Mouse (Mus musculus) limb, embryonic 11.5 days (tissue): ENCODE results near the gene Gpc3. TPM values are rescaled to one million over a fixed set of nuclear protein-coding genes. Genes with fewer than 3 reads are reported as not detected.
"Not testable (repeated sequence)": the region's sequence is repeated elsewhere in the genome, so short reads cannot be mapped to it uniquely, and the experiment has no call there.

Source experiments
- ATAC-seq: fragments of 200-750 bp; cut with Nextera tagmentation; 2 replicates; pipeline ENCODE4 v1.8.0; 2017; ENCODE audit warnings: low read depth; ENCODE audit not compliant: insufficient number of reproducible peaks, low FRiP score, low TSS enrichment
- DNase-seq: peaks from one replicate; pipeline ENCODE4 v3.0.0-alpha.2; 2015; ENCODE audit warnings: low spot score
- H3K27ac ChIP-seq: fragments of 300-500 bp; sonication (generic); replicated peaks from 2 replicates; pipeline ENCODE4 v1.5.1; 2014; ENCODE audit warnings: low read depth, mild to moderate bottlenecking, low read length
- H3K27me3 ChIP-seq: fragments of 300-500 bp; sonication (generic); 2 replicates; pipeline ENCODE4 v1.6.1; 2014; ENCODE audit warnings: mild to moderate bottlenecking, low read length, mixed read lengths; ENCODE audit not compliant: control insufficient read depth, insufficient read depth
- H3K36me3 ChIP-seq: fragments of 300-500 bp; sonication (generic); 2 replicates; pipeline ENCODE4 v1.6.1; 2014; ENCODE audit warnings: mild to moderate bottlenecking, low read length, moderate library complexity, mixed read lengths; ENCODE audit not compliant: control insufficient read depth, insufficient read depth
- H3K4me1 ChIP-seq: fragments of 300-500 bp; sonication (generic); 2 replicates; pipeline ENCODE4 v1.6.1; 2014; ENCODE audit warnings: low read length, mixed read lengths; ENCODE audit not compliant: control insufficient read depth, insufficient read depth
- H3K4me2 ChIP-seq: fragments of 300-500 bp; sonication (generic); 2 replicates; pipeline ENCODE4 v1.6.1; 2014; ENCODE audit warnings: low read depth, mild to moderate bottlenecking, moderate library complexity; ENCODE audit not compliant: severe bottlenecking
- H3K4me3 ChIP-seq: fragments of 300-500 bp; sonication (generic); 2 replicates; pipeline ENCODE4 v1.5.1; 2014; ENCODE audit warnings: low read depth, low read length
- H3K9ac ChIP-seq: fragments of 300-500 bp; sonication (generic); 2 replicates; pipeline ENCODE4 v1.6.1; 2014; ENCODE audit warnings: mild to moderate bottlenecking, low read length
- H3K9me3 ChIP-seq: fragments of 300-500 bp; sonication (generic); 2 replicates; pipeline ENCODE4 v1.6.1; 2016; ENCODE audit warnings: low read length; ENCODE audit not compliant: control insufficient read depth
- WGBS: fragments of 180-500 bp; shearing (Covaris S2); extraction: QIAGEN DNeasy Blood & Tissue Kit; methylation state at CpG from one replicate; pipeline ENCODE4 v1.1.7; 2014; 5-methylcytosine and 5-hydroxymethylcytosine counted together
- polyA plus RNA-seq: library from polyadenylated mRNA; unstranded; fragments of >200 nt; fragmentation: Nextera tagmentation; extraction: Ambion mirVana; gene quantifications from 2 replicates; pipeline ENCODE4 v1.2.1, GENCODE M21; 2014

Gene Gpc3
- polyA plus RNA-seq, 1 experiment from 2014 or later, result 1,394 TPM

DNA sequence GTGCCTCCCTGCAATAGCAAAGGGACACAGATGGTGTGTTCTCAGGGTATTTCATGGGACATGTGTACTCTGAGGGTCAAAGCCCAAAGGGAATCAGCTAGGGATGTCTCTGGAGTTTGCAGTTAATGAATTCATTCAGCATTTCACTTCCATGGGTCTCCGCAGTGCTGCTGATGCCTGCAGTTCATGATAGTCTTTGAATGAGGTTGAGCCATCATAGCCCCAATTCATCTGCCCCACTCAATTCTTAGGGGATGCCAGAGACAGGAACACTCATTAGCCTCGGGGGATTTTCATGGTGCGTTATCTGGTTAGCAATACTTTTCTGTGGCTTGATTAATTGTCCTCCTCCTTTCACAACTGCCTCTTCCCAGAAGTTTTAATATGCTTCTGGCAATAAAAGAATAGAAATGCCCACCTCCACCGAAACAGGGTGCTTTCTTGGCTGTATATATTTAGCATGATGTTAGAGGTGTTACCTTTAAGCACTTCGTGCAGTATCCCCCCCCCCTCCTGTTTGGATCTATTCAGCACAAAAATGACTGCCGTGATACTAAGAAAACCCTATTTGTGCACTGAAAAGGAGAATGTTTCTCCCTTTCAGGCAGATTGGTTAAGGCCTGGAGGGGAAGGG lies 244.3 kb downstream of the Gpc3 start:
- H3K36me3 ChIP-seq, result 0 out of 2 replicates have a peak, but pooled peaks cover 2% of the 10 kb centered on the region
- H3K27me3 ChIP-seq, result no peaks in the 10 kb centered on the region
- no peaks in the 10 kb centered on the region for H3K9me3 ChIP-seq
- WGBS, result 69% methylated on average over 6 of the region's 6 CpGs
- no peak for ATAC-seq
- no peak overlapping the region for H3K4me2 ChIP-seq
- no peak overlapping the region for H3K9ac ChIP-seq
- DNase-seq, result no peak
- no peak overlapping the region for H3K27ac ChIP-seq
- H3K4me1 ChIP-seq, result no peaks in the 10 kb centered on the region
- H3K4me3 ChIP-seq, result no peak overlapping the region

- no peak for ATAC-seq
- H3K4me2 ChIP-seq, result no peak overlapping the region
- no peak overlapping the region for H3K4me3 ChIP-seq
- H3K27ac ChIP-seq, result no peak overlapping the region
- DNase-seq, result no peak
- H3K9me3 ChIP-seq, result no peaks in the 10 kb centered on the region
- whole genome bisulfite sequencing, result 86% methylated on average over 5 of the region's 5 CpGs
- 0 out of 2 replicates have a peak, but pooled peaks cover 2% of the 10 kb centered on the region for H3K36me3 ChIP-seq
- no peak overlapping the region for H3K9ac ChIP-seq
- H3K4me1 ChIP-seq, result no peaks in the 10 kb centered on the region
- no peaks in the 10 kb centered on the region for H3K27me3 ChIP-seq
Measured at GRCm38 (mm10) chrX:52366826-52367225, 246.9 kb downstream of the Gpc3 start.

DNA sequence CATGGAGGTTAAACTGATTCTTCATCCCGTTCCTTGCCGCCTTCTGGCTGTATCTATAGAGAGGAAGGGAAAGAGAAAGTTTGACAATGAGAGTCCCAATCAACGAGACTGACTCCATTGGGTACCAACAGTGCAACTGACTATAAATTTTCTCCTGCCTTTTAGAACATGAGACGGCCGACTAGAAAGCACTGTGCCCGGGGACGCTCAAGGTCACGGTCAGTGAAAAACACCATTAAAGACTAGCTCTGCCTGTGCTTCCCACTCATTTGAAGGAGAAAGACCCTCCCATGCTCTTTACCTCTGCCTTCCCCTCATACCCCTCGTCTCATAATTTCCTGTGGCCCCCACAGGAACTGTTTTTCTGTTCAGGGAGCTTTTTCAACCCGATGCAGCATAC lies 248.0 kb downstream of the Gpc3 start:
- whole genome bisulfite sequencing, result 85% methylated on average over 10 of the region's 10 CpGs
- Histone ChIP-seq H3K9me3 (no peaks in the 10 kb centered on the region), H3K4me1 (no peaks in the 10 kb centered on the region), H3K27me3 (no peaks in the 10 kb centered on the region), H3K4me2 (no peak overlapping the region), H3K9ac (no peak overlapping the region), H3K36me3 (0 out of 2 replicates have a peak, but pooled peaks cover 2% of the 10 kb centered on the region), H3K27ac (no peak overlapping the region), H3K4me3 (no peak overlapping the region)
- ATAC-seq, result no peak
- no peak for DNase-seq

GRCm38 (mm10) chrX:52362241-52363011 lies 251.3 kb downstream of the Gpc3 start:
- Histone ChIP-seq H3K9me3 (no peaks in the 10 kb centered on the region), H3K4me2 (no peak overlapping the region), H3K9ac (no peak overlapping the region), H3K27me3 (no peaks in the 10 kb centered on the region), H3K4me3 (no peak overlapping the region), H3K36me3 (0 out of 2 replicates have a peak, but pooled peaks cover 2% of the 10 kb centered on the region), H3K27ac (no peak overlapping the region), H3K4me1 (no peaks in the 10 kb centered on the region)
- ATAC-seq (no peak), DNase-seq (no peak)
- WGBS, result 89% methylated on average over 4 of the region's 4 CpGs

- DNase-seq (no peak), ATAC-seq (no peak)
- H3K9ac ChIP-seq, result no peak overlapping the region
- no peak overlapping the region for H3K27ac ChIP-seq
- no peaks in the 10 kb centered on the region for H3K36me3 ChIP-seq
- WGBS, result 84% methylated on average over 4 of the region's 4 CpGs
- H3K9me3 ChIP-seq, result no peaks in the 10 kb centered on the region
- H3K4me3 ChIP-seq, result no peak overlapping the region
- H3K4me2 ChIP-seq, result no peak overlapping the region
- no peaks in the 10 kb centered on the region for H3K4me1 ChIP-seq
- no peaks in the 10 kb centered on the region for H3K27me3 ChIP-seq
Measured at GRCm38 (mm10) chrX:52352981-52353380, 260.8 kb downstream of the Gpc3 start.

GRCm38 (mm10) chrX:52350631-52351030 lies 263.1 kb downstream of the Gpc3 start:
- H3K4me3 ChIP-seq, H3K36me3 ChIP-seq, H3K9ac ChIP-seq, H3K27me3 ChIP-seq, H3K4me1 ChIP-seq, DNase-seq, H3K9me3 ChIP-seq, H3K4me2 ChIP-seq, H3K27ac ChIP-seq, ATAC-seq: not testable (repeated sequence)
- 53% methylated on average over 5 of the region's 5 CpGs for WGBS

DNA sequence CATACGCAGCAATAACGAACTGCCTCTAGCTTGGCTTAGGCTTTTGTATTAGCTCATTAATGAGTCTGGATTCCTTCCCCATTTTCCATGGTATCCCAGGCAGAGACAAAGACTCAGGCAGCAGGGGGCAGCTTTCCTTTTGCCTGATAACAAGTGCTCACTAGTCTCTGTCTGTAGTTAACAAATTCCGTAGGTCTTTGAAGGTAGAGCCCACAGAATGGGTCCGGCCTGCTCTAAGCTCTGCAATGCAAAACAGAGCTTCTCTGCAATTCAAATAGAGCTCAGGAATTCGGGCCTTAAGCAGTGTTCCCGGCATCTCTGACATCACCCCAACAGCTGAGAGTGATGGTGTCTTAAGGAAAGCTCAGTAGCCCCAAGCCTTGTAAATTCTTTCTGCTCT lies 265.0 kb downstream of the Gpc3 start:
- Histone ChIP-seq H3K4me2 (no peak overlapping the region), H3K36me3 (no peaks in the 10 kb centered on the region), H3K4me1 (no peaks in the 10 kb centered on the region), H3K9me3 (no peaks in the 10 kb centered on the region), H3K27ac (no peak overlapping the region), H3K4me3 (no peak overlapping the region), H3K9ac (no peak overlapping the region), H3K27me3 (no peaks in the 10 kb centered on the region)
- 62% methylated on average over 6 of the region's 6 CpGs for WGBS
- no peak for ATAC-seq
- DNase-seq, result no peak

- WGBS, result 78% methylated on average over 3 of the region's 3 CpGs
- no peaks in the 10 kb centered on the region for H3K4me1 ChIP-seq
- no peak overlapping the region for H3K27ac ChIP-seq
- no peak overlapping the region for H3K9ac ChIP-seq
- no peaks in the 10 kb centered on the region for H3K9me3 ChIP-seq
- ATAC-seq (no peak), DNase-seq (no peak)
- H3K27me3 ChIP-seq, result no peaks in the 10 kb centered on the region
- no peak overlapping the region for H3K4me2 ChIP-seq
- H3K4me3 ChIP-seq, result no peak overlapping the region
- H3K36me3 ChIP-seq, result no peaks in the 10 kb centered on the region
Measured at GRCm38 (mm10) chrX:52344018-52344417, 269.7 kb downstream of the Gpc3 start.
